ENCODE assay signal across 9 mouse cellular contexts in the genomic region with DNA sequence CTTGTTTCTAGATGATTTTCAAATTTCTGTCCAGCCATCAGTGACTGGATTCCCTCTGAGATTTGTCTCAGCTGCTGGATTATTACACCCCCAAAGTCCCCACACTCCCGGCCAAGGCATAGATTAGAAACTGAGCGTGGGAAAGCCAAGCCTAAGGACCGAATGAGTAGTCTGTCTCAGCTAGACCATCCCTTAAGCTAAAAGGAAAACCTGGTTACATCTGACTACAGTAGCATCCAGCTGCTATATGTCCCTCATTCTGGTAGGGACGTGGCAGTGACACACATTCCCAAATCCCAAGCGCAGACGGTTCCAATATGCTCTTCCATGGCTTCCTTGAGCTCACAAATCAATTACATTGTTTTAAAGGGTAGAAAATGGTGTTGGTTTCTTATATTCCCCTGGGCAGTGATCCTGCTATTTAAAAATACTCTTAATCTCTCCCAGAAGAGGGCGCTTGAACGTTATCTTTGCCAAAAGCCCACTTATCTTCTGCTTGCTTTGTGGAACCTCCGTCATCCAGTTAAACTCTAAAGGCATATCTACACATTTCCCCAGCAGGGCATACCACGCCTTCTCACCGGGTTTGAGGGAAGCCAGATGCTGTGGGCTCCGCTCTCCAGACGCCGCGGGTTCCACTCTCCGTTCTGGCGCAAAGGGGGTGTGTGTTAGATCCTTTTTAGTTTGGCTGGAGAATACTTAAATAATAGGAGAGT. TPM values are rescaled to one million over a fixed set of nuclear protein-coding genes. Genes with fewer than 3 reads are reported as not detected.
DNase-seq lines count a peak whose midpoint lies in the region; ATAC-seq lines count a peak whose summit lies in the region.
"Had no signal": no experiment of that assay in that cellular context is flagged by ENCODE, and none has a peak within 500 bp of the region (broad histone marks: within the 10 kb centered on the region; RNA-seq: fewer than 3 reads in every experiment).

No protein-coding gene starts in this region.

- H3K27me3 ChIP-seq in embryonic facial prominence, embryonic 14.5 days (replicated peaks; ENCODE audit: control insufficient read depth, insufficient read depth, low read length): no peaks in the 10 kb centered on the region
- 0 out of 2 replicates have a peak, but pooled peaks cover 4% of the 10 kb centered on the region for H3K27me3 ChIP-seq in hindbrain, embryonic 12.5 days

- no peak overlapping the region for H3K9ac ChIP-seq in embryonic facial prominence, embryonic 14.5 days (ENCODE audit: low read depth, low read length)
- H3K9ac ChIP-seq in hindbrain, embryonic 12.5 days: no peak overlapping the region

- peak overlapping the region; percentile 31; the same call in 1 of the 2 replicates for H3K4me2 ChIP-seq in embryonic facial prominence, embryonic 14.5 days (ENCODE audit: low read depth, low read length)
- H3K4me2 ChIP-seq in hindbrain, embryonic 12.5 days (replicated peaks): no peak overlapping the region; the same call in 1 of the 2 replicates

- WGBS in embryonic facial prominence, embryonic 14.5 days: 31% methylated on average over 17 of the region's 17 CpGs
- WGBS in hindbrain, embryonic 12.5 days: 50% methylated on average over 17 of the region's 17 CpGs

- H3K4me3 ChIP-seq in embryonic facial prominence, embryonic 14.5 days (ENCODE audit: low read depth, low read length): no peak overlapping the region
- H3K4me3 ChIP-seq in hindbrain, embryonic 12.5 days: no peak overlapping the region

- peaks cover under 1% of the 10 kb centered on the region; the same call in 1 of the 2 replicates for H3K4me1 ChIP-seq in embryonic facial prominence, embryonic 14.5 days (ENCODE audit: control insufficient read depth, insufficient read depth, low read length)
- peaks cover 8% of the 10 kb centered on the region for H3K4me1 ChIP-seq in hindbrain, embryonic 12.5 days

- H3K27ac ChIP-seq in embryonic facial prominence, embryonic 14.5 days (replicated peaks; ENCODE audit: low read depth, low read length): no peak overlapping the region
- 0 out of 2 replicates have a peak overlapping the region, but pooled peaks have one; percentile 12 for H3K27ac ChIP-seq in hindbrain, embryonic 12.5 days

- H3K9me3 ChIP-seq in embryonic facial prominence, embryonic 14.5 days (ENCODE audit: control insufficient read depth, low read length): no peaks in the 10 kb centered on the region
- no peaks in the 10 kb centered on the region for H3K9me3 ChIP-seq in hindbrain, embryonic 12.5 days (replicated peaks)

- peak; percentile 26 for DNase-seq in spleen, adult 12 weeks (ENCODE audit: low spot score)
- DNase-seq in spleen, adult 18-20 months: no peak
- peak; percentile 64 for DNase-seq in embryonic facial prominence, embryonic 14.5 days (ENCODE audit: low spot score)
- DNase-seq in lung, postnatal 10 days: peak; percentile 49
- peak; percentile 41 for DNase-seq in thymus, postnatal 14 days
- DNase-seq in ovary, adult 18-20 months (ENCODE audit: low spot score): no peak
- no peak for DNase-seq in left cerebral cortex, adult 11 months (ENCODE audit: low spot score)

- H3K36me3 ChIP-seq in embryonic facial prominence, embryonic 14.5 days (ENCODE audit: control insufficient read depth, insufficient read depth, low read length): no peaks in the 10 kb centered on the region
- no peaks in the 10 kb centered on the region for H3K36me3 ChIP-seq in hindbrain, embryonic 12.5 days

- ATAC-seq in embryonic facial prominence, embryonic 14.5 days (ENCODE audit: low read depth): 0 out of 2 replicates have a peak, but pooled peaks have one; percentile 30
- ATAC-seq in hindbrain, embryonic 12.5 days (ENCODE audit: low FRiP score): no peak

RNA-seq across cellular contexts. Expression of gene Tbx19, which starts 46.0 kb away (rescaled TPM):
- polyA plus RNA-seq in embryonic facial prominence, embryonic 14.5 days (2014; fragmentation: Nextera tagmentation; extraction: Ambion mirVana): 0.36 and 0.88 TPM in 2 replicates
- not detected in 2 replicates for polyA plus RNA-seq in hindbrain, embryonic 12.5 days (2016; fragmentation: Nextera tagmentation; extraction: Ambion mirVana)
- polyA plus RNA-seq: neural tube, embryonic 11.5 days had no signal

Comparison
In these comparisons a context has a peak if more than half of its experiments do, and no peak if none do; other contexts are left out.
1. DNase-seq: peak in spleen, adult 12 weeks (single experiment), embryonic facial prominence, embryonic 14.5 days (single experiment), lung, postnatal 10 days (single experiment) and thymus, postnatal 14 days (single experiment); none in spleen, adult 18-20 months (0 of 2), ovary, adult 18-20 months (single experiment) and left cerebral cortex, adult 11 months (single experiment).